Mouse (Mus musculus): Measurements from ENCODE around the gene Aplf.
"Not testable (repeated sequence)": the region's sequence is repeated elsewhere in the genome, so short reads cannot be mapped to it uniquely, and the experiment has no call there.

Aplf gene

GRCm38 (mm10) chr6:87638134-87638660, 33.8 kb downstream of the Aplf start:
- in situ Hi-C loops (cut with MboI; ENCODE audit: low pct_unique_long_range_greater_than_20kb in 1 of 2, low sequenced_read_pairs in 2 of 2, unreplicated experiment in 1 of 2): no loop called here

- in situ Hi-C loops (cut with MboI; ENCODE audit: low pct_unique_long_range_greater_than_20kb in 1 of 2, low sequenced_read_pairs in 2 of 2, unreplicated experiment in 1 of 2): no loop called here
Observed at GRCm38 (mm10) chr6:87632176-87632575, 39.8 kb downstream of the Aplf start.

- in situ Hi-C loops (cut with MboI; ENCODE audit: low pct_unique_long_range_greater_than_20kb in 1 of 2, low sequenced_read_pairs in 2 of 2, unreplicated experiment in 1 of 2): not testable (repeated sequence)
Observed at GRCm38 (mm10) chr6:87628936-87629335, 43.1 kb downstream of the Aplf start.

- in situ Hi-C loops (cut with MboI; ENCODE audit: low pct_unique_long_range_greater_than_20kb in 1 of 2, low sequenced_read_pairs in 2 of 2, unreplicated experiment in 1 of 2): no loop called here
Observed at GRCm38 (mm10) chr6:87623151-87623550, 48.8 kb downstream of the Aplf start.

- in situ Hi-C loops (cut with MboI; ENCODE audit: low pct_unique_long_range_greater_than_20kb in 1 of 2, low sequenced_read_pairs in 2 of 2, unreplicated experiment in 1 of 2): no loop called here
Observed at GRCm38 (mm10) chr6:87621281-87621680, 50.7 kb downstream of the Aplf start.

- in situ Hi-C loops (cut with MboI; ENCODE audit: low pct_unique_long_range_greater_than_20kb in 1 of 2, low sequenced_read_pairs in 2 of 2, unreplicated experiment in 1 of 2): no loop called here
Observed at GRCm38 (mm10) chr6:87618021-87618420, 54.0 kb downstream of the Aplf start.

DNA sequence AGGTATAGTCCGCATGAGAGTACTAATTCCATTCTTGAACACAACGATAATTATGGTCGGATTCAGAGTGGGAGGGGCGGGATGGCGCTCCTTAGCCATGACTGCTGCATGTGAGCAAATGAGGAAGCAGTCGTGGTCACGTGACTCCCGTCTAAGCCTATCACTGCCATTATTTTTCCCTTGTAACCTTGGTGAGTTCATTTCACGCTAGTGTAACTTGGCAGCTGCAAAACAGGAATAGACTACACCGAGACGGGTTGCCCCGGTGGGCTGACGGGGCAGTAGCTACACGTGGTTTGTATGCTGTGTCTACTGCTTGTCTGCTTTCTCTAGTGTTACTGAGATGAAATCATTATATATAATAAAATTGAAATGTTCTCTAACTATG, 56.3 kb downstream of the Aplf start:
- in situ Hi-C loops (cut with MboI; ENCODE audit: low pct_unique_long_range_greater_than_20kb in 1 of 2, low sequenced_read_pairs in 2 of 2, unreplicated experiment in 1 of 2): no loop called here

DNA sequence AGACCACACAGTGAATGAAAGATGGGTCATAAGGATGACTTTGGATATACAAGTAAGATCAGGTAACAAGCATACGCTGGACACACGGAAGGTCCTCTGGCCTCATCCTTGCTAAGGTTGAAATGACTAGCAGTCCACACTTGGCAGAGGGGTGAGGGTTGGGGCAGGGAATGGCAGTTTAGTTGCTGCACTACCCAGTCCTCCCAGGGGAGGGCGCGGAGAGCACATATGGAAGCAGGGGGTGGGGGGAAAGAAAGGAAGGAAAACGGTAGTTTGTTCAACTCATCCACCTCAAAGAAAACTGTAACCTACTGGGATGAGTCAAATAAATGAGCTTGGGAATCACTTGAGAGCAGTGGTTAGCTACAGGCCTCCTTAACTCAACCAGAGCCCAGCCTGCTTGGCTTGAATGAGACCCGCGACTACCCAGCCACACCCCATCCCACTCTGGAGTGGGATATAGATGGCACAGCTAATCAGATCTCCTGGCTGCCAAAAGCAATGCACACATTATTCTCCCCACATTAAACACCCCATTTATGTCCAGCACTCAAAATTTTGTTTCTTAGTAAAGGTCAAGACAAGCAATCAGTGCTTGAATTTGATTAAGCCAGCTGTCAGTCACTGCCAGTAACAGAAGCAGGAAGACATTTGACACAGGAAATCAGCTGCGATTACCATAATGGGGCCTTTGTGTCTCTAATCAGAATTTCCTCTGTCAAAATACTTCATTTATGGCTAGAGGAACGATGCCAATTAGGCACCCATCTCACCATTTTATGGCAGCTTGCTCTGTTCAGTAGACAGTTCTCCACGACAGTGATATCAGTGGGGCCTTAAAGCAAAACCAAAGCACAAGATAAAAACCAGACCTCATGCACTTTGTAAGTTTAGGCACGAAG, 56.9 kb downstream of the Aplf start:
- in situ Hi-C loops (cut with MboI; ENCODE audit: low pct_unique_long_range_greater_than_20kb in 1 of 2, low sequenced_read_pairs in 2 of 2, unreplicated experiment in 1 of 2): no loop called here

GRCm38 (mm10) chr6:87599825-87600224, 72.2 kb downstream of the Aplf start:
- in situ Hi-C loops (cut with MboI; ENCODE audit: low pct_unique_long_range_greater_than_20kb in 1 of 2, low sequenced_read_pairs in 2 of 2, unreplicated experiment in 1 of 2): no loop called here

GRCm38 (mm10) chr6:87597116-87597833, 74.7 kb downstream of the Aplf start:
- in situ Hi-C loops (cut with MboI; ENCODE audit: low pct_unique_long_range_greater_than_20kb in 1 of 2, low sequenced_read_pairs in 2 of 2, unreplicated experiment in 1 of 2): no loop called here

DNA sequence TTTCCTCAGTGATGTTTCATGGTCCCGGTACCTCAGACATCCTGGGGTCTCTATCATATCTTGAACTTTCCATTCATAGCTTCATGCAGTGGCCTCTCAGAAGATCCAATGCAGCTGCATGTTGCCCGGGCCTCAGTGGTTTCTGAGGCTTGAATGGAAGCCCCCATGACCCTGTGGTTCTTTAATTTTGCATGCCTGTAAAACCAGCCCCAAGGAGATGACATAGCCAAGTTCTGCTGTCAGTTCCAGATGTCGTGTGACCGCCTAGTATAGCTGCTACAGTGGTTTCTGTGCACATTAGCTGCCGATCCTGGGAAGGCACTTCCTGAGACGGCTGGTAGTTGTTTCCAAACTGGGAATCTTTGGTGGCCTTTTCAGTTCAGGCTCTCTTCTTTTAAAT, 77.8 kb downstream of the Aplf start:
- in situ Hi-C loops (cut with MboI; ENCODE audit: low pct_unique_long_range_greater_than_20kb in 1 of 2, low sequenced_read_pairs in 2 of 2, unreplicated experiment in 1 of 2): no loop called here

GRCm38 (mm10) chr6:87590394-87591281, 81.4 kb downstream of the Aplf start, which contains the start of gene Prokr1:
TSS of gene Prokr1 (minus strand) at chr6:87590743.
- in situ Hi-C loops (cut with MboI; ENCODE audit: low pct_unique_long_range_greater_than_20kb in 1 of 2, low sequenced_read_pairs in 2 of 2, unreplicated experiment in 1 of 2): no loop called here

DNA sequence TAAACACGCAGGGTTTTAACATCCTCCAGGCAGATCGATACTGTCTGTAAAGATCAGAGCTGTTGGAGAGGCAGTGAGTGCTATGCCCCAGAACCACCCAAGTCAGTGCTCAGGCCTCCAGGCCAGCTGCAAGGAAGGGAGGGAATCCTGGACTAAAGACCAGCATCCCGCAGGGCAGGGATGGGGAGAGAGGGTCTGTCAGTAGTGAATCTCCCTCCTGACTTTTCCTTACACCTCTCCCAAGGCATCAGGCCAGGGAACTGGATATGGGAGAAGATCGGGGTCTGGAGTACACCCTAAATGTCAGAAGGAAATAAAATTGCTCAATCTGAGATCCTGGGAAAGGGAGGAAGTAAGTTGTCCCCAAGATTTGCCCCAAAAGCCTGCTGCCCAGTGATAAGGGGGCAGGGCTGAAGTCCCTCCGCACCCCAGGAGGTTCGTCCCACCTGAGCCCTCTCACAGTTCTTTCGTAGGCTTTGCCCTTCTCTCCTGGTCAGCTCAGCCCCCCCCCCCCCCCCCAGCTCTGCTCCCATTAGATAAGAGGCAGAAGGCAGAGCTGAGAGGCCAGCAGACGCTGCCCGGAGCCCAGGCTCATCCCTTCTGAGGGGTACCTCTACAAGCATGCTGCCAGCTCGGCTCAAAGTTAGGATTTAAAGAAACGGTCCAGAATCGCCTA, 82.1 kb downstream of the Aplf start:
- in situ Hi-C loops (cut with MboI; ENCODE audit: low pct_unique_long_range_greater_than_20kb in 1 of 2, low sequenced_read_pairs in 2 of 2, unreplicated experiment in 1 of 2): no loop called here

DNA sequence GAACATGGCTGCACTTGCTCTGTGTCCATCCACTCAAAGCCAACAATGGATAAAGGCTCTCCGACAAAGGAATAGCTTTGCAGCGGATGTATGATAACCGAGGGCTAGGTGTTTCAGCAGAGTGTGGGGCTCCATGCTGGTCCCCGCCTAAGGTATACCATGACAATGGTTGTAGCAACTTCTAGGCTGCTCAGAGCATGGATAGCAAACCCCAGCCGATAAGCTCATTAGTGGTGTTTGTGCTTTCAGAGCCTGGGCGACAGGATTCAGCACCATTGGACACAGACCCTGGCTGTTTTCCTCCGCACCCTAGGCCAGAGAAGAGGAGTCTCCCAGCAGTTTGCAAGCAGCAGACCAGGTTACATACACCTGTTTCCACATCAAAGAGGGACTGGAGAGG, 88.0 kb downstream of the Aplf start:
- in situ Hi-C loops (cut with MboI; ENCODE audit: low pct_unique_long_range_greater_than_20kb in 1 of 2, low sequenced_read_pairs in 2 of 2, unreplicated experiment in 1 of 2): no loop called here

DNA sequence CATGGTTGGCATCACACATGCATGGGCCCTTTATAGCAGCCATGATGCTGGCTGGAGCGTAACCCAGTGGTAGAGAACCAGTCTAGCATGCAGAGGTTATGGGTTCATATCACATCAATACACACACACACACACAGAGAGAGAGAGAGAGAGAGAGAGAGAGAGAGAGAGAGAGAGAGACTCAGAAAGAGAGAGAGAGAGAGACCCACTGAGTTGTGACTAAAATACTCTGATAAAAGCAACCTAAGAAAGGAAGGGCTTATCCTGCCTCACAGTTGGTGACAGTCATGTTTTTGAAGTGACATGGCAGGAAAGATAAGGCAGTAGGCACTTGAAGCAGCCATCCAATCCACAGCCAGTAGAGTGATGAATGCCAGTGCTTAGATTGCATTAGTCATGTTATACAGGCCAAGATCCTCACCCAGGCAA, 88.8 kb downstream of the Aplf start:
- in situ Hi-C loops (cut with MboI; ENCODE audit: low pct_unique_long_range_greater_than_20kb in 1 of 2, low sequenced_read_pairs in 2 of 2, unreplicated experiment in 1 of 2): no loop called here

DNA sequence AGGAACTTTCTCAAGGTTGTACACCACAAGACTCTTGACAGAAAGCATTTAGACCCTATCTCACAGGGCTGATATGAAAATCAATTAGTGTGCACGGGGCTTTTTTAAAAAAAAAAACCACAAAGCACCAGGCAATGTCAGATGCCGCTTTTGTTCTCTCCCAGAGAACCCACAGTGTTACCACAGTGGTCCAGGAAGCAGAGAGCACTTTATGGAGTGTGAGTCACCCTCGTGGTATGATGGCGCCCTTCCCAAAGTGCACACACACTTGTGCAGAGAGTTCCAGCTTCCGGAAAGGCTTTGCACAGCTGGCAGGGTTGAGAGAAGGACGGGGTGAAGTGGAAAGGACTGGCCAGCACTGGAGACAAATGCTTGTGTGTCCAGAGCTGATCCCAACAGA, 89.5 kb downstream of the Aplf start:
- in situ Hi-C loops (cut with MboI; ENCODE audit: low pct_unique_long_range_greater_than_20kb in 1 of 2, low sequenced_read_pairs in 2 of 2, unreplicated experiment in 1 of 2): no loop called here

- in situ Hi-C loops (cut with MboI; ENCODE audit: low pct_unique_long_range_greater_than_20kb in 1 of 2, low sequenced_read_pairs in 2 of 2, unreplicated experiment in 1 of 2): no loop called here
Observed at GRCm38 (mm10) chr6:87581581-87581980, 90.4 kb downstream of the Aplf start.

GRCm38 (mm10) chr6:87581071-87581470, 90.9 kb downstream of the Aplf start:
- in situ Hi-C loops (cut with MboI; ENCODE audit: low pct_unique_long_range_greater_than_20kb in 1 of 2, low sequenced_read_pairs in 2 of 2, unreplicated experiment in 1 of 2): no loop called here
